Mouse (Mus musculus): ENCODE results near the gene Tpgs1.
"Not testable (repeated sequence)": the region's sequence is repeated elsewhere in the genome, so short reads cannot be mapped to it uniquely, and the experiment has no call there.

Gene Tpgs1

DNA sequence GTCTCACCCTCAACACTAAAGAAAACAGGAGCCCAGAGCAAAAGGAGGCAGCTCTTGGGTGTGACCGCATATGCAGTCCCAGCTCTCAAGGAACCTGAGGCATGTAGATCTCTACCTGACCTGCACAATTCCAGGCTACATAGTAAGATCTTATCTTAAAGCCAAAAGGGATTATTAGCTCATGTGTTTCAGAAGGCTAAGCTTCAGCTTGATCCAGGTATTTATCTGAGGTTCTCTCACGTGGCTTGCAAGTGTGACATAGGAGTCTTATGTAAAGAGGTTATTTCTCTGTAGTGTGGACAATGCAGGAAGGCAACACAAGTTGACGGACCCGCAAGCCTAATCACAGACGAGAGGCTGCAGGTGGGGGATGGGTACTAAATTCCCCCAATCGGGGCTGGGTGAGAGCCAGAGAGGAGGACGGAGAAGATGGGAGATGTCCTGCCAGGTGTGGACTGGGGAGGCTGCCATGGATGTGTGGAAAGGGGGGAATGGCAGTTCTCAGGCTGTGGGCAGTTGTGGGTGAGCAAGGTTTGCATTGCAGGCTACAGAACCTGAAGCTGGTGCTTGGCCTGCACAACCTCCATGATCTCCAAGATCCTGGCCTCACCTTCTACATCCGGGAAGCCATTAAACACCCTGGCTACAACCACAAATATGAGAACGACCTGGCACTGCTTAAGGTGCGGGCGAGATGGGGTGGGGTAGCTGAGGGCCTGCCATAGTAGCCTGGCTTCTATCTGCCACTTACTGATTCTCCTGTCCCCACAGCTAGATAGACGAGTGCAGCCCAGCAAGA is 24.6 kb downstream of the Tpgs1 start:
- DNase-seq = no peak

DNA sequence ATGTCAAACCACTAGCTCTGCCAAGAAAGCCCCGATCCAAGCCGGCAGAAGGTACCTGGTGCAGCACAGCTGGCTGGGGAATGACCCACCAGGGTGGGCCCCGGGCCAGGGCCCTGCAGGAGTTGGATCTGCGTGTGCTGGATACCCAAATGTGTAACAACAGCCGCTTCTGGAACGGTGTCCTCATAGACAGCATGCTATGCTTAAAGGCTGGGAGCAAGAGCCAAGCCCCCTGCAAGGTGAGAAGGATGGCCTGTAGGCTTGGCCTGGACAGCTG is 25.1 kb downstream of the Tpgs1 start:
- DNase-seq = no peak

DNA sequence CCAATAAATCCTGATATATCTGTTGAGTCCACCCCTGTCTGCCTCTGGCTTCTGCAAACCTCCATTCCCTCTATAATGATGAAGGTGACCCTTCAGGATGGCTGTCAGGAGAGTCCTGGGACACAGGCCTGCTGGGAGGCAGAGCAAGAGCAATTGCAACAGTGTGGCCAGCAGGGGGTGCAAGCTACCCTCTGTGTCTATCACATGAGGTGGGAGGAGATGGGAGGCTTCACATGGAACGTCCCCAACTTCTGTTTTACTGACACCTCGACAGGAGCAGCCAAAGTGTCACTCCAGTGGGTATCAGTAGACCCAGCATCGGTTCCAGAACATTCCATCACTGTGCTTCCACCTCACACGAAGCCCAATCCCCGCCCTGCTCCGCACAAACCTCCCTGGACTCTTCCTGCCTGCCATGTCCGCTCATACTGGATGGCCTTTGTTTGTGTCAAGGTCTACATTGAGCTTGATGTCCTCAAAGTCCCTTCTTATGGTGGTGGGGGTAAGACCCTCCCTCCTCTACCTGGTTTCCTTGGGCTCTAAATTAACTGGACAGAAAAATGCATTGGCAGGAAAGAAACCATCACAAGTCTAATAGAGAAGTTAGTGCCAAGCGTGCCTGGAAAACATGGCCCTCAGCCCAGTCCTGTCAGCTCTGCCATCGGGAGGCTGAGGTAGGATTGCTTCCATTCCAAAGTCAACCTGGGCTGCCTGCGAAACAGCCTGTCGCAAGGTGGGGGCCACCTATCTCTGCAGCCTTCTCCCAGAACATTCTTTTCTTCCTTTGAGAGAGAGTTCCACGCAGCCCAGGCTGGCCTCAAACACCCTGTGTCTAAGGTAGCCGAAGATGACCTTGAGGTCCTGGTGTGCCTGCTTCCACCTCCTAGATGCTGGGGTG is 26.3 kb downstream of the Tpgs1 start:
- DNase-seq = peak; percentile 87

DNA sequence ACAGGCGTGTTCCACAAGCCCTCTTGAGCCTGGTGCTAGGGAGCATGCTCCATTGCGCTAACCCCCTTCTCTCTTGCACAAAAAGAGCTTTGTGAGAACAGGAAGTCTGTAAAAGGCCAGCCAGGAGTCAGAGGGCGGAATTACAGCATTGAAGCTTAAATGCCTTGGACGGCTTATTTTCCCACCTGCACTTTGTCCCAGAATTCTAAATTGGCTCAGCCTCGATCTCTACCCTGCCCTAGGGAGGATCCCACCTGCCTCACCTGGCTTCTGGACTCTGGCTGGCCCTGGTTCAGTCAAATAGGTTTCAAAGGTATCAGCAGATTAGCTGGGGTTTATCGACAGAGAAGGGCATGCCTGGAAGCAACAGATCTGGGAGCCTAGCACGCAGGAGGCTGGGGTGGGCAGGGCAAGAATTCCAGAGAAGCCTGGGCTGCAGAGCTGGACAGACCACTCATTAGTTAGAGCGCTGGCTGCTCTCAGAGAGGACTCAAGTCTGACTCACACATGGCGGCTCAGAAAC is 27.0 kb downstream of the Tpgs1 start:
- peak; percentile 54 for DNase-seq

DNA sequence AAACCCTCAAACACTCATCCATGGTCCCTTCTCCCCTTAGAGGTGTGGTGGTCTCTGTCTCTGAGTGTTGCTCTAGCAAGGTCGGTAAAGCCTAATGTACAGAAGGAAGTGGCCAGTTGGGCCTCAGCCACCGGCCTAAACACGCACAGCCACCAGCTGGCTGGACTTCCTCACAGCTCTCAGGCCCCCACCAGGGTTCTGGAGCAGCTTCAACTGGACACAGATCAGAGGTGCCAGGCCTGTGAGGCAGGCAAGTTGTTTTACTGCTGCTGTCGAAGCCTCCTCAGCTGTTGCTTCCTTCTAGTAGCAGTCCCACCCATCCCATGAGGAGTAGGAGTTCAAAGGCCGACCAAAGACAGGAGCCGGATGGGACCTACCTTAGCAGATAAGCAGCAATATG is 28.7 kb downstream of the Tpgs1 start:
- peak; percentile 26 for DNase-seq

DNA sequence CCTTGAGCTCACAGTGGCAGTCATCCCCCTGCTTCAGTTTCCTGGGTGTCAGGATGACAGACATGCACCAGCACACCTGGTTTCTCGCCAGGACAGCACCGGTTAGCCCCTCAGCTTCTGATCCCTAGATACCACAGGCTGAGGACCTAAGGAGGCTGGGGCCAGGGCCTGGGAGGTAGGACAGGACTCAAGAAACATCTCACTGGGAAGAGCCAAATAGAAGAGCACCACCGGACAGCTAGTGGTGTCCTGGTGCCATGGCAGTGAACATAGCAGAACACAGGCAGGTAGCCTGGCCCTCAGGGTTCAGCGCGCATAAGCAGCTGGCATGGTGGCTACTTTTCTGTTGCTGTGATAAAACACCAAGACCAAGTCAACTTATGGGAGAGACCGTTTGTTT is 29.3 kb downstream of the Tpgs1 start:
- DNase-seq = no peak

DNA sequence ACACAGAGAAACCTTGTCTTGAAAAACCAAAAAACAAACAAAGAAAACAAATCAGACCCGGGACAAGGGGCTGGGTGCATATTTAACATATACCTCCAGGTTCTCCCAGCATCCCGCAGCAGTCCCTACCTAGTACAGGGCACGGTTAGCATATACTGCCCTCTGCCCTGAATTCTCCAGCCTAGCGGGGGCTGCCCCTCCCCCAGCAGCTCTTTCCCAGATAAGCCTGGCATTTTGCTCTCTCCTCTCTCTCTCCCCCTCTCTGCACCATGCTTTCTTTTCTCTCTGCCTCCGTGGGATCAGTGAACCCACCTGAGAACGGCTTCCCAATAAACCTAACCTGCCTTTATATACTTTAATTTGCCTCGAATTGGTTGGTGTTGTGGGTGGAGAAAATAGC is 31.5 kb downstream of the Tpgs1 start:
- DNase-seq = peak; percentile 30

DNA sequence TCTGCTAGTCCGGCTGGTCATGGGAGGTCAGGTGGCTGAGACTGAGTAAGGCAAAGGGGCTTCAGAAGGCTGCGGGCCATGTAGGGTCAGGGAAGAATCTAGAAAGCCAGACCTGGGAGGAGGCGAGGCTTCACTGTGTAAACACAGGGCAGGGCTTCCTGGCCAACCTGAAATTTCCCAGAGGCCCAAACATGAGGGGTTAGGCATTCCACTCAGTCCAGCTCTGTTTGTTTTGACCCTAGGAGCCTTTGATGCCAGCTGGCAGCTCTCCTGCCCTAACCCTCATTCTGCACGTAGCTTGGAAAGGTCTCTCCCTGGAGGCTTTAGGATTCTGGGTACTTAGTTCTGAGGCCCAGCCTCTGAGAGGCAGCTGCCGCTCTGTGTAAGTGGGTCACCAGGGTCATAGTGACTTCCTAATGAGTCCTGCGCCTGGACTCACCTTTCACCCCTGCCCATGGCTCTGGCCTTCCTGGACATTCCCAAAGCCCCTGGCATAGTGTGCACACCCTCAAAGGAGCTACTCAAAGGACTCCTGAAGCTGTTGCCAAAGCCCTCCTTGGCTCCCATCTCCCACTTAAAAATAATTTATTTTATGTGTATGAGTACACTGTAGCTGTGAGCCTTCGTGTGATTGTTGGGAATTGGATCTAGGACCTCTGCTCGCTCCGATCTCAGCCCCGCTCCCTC is 32.4 kb downstream of the Tpgs1 start:
- peak; percentile 34 for DNase-seq

DNA sequence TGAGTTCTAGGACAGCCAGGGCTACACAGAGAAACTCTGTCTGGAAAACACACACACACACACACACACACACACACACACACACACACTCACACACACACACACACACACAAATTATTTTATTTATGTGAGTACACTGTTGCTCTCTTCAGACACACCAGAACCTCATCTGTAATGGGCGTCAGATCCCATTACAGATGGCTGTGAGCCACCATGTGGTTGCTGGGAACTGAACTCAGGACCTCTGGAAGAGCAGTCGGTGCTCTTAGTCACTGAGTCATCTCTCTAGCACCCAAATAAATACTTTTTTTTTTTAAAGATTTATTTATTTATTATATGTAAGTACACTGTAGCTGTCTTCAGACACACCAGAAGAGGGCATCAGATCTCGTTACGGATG is 33.8 kb downstream of the Tpgs1 start:
- DNase-seq = not testable (repeated sequence)

DNA sequence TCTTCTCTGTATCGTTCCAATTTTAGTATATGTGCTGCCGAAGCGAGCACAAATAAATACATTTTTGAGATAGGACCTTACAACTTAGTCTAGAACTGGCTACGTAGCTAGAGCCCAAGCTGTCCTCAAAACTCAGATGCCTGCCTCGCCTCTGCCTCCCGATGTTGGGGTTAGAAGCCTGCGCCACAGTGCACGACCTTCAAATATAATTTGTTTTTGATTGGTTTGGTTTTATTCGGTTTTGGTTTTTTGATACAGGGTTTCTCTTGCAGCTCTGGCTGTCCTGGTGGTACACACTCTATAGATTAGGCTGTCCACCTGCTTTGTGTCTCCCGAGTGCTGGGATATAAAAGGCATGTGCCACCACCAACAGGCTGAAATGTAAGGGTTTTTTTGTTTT is 34.4 kb downstream of the Tpgs1 start:
- no peak for DNase-seq

DNA sequence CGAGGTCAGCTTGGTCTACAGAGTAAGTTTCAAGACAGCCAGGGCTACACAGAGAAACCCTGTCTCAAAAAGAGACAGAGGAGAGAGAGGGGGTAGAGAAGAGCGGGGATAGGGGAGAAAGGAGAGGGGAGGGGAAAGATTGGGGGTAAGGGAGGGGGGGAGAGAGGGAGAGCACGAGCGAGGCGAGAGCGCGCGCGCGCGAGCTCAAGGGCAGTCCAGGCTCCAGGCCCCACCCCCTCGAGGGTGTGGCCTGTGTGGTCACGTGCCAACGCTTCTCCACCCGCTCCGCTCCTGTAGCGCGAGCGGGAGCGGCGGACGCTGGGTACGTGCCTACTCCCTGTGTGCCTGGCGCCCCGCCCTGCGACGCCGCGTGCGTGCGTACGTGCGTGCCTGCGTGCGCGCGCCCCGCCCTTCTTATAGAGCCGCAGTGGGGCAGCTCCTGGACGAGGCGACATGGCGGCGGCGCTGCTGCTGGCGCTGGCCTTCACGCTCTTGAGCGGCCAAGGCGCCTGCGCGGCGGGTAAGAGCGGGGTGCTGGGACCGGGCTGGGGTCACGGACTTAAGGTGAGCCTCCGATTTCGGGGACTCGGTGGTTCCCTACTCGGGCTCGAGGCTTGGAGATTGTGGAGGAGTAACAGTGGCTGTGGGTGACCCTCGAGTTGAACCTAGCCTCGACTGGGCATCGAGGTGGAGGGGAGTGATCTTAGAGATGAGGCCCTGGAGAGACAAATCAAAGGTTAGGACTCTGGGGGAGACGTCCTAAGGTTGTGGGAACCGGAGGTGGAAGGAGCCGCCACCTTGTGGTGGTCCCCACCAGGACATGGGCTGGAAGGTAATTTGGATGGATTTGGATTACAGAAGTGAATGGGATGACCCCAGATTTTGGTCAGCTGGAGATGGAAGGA is 35.1 kb downstream of the Tpgs1 start, which contains the start of gene Bsg:
TSS of gene Bsg (plus strand) at position 427 of the 905 bp plus-strand sequence.
- DNase-seq = peak; percentile 100

DNA sequence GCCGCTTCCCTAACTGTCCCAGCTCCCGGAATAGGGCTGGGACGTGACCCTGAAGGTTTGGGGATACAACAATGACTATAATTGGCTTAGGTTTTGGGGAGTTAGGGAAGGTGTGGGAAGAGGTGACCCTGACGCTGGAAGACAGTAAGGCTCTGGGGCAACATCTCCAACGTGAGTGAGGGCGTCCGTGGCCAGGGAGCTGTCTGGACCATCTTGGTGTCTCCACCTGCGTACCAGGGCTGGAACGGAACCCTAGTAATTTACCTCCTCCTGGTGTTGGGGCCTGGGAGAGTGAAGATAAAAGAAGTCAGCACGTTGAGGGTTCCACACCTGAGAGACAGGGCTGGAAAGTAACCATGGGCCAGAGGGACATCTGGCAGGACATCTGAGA is 35.8 kb downstream of the Tpgs1 start:
- no peak for DNase-seq

DNA sequence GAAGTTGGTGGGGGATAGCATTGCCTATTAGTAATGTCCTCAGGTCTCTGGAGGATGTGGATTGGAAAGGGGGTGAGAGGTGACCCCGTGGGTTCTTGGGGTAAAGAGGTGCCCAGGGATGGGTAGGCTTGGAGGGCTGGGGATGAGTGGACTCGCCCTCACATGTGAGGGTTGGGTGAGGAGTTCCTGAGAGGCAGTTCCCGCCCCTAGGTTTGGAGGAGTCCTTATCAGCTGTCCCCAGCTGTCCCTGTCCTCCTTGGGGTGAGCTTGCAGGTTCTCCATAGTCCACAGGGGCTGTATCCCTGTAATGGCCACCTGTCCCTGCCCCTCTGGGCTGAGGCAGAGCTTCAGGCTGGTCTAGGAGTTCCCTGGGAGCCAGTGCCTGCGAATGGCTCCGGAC is 36.8 kb downstream of the Tpgs1 start:
- no peak for DNase-seq

DNA sequence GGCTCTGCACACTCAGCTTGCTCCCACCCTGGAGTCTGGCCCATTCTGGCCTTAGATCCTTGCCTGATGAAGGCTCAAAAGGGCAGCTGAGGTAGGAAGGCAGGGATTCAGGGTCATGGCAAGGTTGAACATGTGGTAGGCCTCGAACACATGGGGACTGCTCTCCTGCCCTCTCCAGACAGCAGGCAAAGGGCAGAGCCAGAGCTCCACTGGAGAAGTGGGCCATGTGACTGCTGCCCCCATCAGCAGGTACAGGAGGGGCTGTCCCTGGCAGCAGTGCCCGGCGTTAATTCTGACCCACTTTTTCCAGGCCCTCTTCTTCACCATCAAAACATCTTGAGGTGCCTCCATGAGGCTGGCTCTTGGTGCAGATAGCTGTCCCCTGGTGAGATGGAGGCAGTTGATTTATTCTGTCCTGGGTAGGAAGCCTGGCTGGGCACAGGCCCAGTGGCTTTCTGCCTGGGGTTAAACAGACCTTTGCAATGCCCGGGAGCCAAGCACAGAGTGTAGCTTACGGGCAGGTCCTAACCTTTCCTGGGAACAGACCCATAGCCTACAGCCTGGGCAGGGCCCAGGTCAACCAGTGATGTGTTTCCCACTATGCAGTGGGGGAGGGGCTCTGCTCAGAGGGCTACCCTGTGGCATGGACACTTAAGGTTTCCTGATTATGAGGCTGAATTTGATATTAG is 37.4 kb downstream of the Tpgs1 start:
- DNase-seq = no peak

DNA sequence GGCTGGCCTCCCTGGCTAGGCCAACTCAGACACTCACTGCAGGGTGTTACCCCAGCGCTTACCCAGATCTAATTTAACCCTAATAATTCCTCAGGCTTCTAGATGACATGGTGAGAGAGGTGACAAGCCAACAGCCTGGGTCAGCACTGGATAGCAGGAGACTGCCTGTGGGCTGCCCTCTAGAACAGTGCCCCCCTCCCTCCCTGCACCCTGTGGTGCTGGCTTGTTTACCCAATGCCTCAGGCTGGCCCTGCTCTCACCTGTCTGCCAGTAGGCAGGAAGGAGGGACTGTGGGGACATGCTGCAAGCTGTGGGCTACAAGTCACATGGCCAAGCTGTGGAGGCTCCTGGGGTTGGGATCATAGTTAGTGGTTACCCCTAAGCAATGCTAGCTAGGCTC is 38.0 kb downstream of the Tpgs1 start:
- no peak for DNase-seq

DNA sequence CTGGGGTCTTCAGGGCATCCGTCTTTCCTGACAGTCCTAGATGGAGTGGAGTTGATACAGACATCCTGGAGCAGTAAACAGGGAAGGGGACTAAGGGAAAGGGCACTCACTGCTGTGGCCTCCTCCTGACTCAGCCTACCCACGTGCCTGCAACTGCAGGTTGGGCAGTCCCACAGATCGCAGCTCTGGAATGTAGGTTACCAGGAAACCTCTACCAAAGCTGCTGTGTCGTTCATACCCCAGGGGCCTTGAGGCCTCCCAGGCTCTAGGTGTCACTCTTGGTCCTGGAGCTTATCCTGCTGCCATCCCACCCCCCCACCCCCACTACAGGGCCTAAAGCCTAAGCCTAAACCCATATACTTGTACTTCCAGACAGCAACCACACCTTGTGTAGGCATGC is 38.6 kb downstream of the Tpgs1 start:
- no peak for DNase-seq

DNA sequence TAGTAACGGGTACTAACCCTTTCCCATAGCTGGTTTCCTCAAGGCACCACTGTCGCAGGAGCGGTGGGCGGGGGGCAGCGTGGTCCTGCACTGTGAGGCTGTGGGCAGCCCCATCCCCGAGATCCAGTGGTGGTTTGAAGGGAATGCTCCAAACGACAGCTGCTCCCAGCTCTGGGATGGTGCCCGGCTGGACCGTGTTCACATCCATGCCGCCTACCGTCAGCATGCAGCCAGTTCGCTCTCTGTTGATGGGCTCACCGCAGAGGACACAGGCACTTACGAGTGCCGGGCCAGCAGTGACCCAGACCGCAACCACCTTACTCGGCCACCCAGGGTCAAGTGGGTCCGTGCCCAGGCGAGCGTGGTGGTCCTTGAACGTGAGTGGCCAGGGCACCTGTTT is 39.5 kb downstream of the Tpgs1 start:
- DNase-seq = no peak

DNA sequence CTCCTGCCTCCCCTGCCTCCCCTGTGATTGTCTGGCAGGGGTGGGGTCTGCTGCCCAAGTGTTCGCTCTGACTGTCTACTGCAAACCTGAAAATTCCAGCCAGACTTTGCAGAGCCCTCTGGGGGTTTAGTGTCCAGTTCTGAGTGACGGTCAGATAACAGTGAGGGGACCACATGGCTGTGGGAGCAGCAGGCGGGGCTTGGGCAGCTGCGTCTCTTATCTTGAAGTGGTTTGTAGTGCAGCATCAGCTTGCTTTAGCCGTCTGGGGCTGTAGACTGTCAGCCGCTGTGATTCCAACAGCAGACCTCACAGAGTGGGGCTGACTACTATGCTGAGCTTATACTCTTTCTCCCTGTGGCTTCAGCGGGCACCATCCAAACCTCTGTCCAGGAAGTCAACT is 40.1 kb downstream of the Tpgs1 start:
- no peak for DNase-seq

DNA sequence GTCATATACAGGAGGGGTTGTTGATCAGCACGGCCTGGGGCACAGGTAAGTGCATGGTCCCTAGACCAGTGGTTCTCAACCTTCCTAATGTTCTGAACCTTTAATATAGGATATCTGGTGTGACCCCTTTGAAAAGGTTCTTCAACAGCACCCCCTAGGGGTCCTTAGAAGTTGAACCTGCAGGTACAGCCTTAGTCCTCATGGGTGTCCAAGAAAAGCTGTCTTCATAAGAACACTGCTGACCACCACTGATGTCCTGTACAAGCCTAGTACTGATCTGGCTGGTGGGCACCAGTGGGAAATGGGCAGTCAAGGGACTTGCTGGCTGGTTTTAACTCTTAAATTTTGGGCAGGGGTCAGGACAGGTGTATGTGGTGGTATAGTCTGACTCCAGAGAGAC is 42.9 kb downstream of the Tpgs1 start:
- no peak for DNase-seq

DNA sequence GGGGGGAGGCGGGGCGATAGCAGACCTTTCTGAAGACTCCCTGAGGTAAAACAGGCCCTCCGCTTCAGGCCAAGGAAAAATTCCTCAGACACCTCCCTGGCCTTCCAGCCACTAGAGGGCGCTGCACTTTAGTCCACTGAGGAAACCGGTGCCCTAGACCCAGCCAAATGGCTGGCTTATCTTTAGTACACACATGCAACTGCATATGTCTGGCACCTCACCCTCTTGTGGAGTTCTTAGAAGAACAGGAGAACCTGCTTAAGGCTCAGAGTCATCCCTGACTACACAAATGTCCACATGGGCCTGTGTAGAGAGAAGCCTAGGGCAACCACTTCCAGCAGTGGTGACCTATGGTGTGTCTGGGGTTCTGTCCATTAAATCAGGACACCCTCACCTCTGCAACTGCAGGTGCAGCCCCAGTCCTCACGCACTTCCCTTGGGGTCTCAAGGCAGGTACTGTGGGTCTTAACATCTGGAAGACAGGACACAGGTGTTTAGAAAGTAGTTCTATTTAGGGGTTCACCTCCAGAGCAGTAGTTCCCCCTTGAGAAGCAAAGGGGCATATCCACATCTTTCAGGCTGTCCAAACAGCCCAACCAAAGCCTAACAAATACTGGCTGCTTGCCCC is 43.4 kb downstream of the Tpgs1 start:
- peak; percentile 89 for DNase-seq

DNA sequence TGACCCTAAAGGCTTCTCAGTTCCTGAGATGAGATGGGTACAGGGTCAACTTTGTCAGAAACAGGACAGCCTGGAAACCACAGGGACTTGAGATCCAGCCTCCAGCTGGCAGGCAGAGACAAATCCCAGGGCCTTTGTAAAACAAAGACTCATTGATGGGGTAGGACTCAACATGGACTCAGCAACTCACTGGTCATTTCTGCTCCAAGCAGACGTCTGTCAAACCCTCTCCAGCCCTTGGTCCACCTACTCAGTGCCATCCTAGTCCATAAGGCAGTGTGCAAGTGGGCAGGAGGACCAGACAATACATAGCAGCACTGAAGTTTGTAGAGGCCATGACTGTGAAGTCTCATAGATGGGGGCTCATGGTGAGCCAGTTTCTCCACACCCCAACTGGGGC is 44.0 kb downstream of the Tpgs1 start:
- no peak for DNase-seq
